Mouse (Mus musculus) hindlimb bud, embryonic 11.5 days (tissue): ENCODE results near the gene Acly.

Experiments used
- DNase-seq: peaks from one replicate; pipeline ENCODE4 v3.0.0-alpha.2; 2012; ENCODE audit warnings: low read depth, low spot score; ENCODE audit errors: extremely low spot score

The Acly gene

GRCm38 (mm10) chr11:100527458-100528374, at the start of gene Acly:
Gene Acly (minus strand): TSS chr11:100528000.
- peak; percentile 89 for DNase-seq

GRCm38 (mm10) chr11:100576256-100576655, 48.5 kb upstream of the Acly start:
- DNase-seq: no peak

GRCm38 (mm10) chr11:100575484-100575855, 47.7 kb upstream of the Acly start:
- DNase-seq: no peak

- peak; percentile 16 for DNase-seq
Observed at GRCm38 (mm10) chr11:100574708-100575483, 47.1 kb upstream of the Acly start, which contains the start of gene Cnp. Gene Cnp (plus strand): TSS chr11:100574904.

GRCm38 (mm10) chr11:100574188-100574587, 46.4 kb upstream of the Acly start:
- DNase-seq: no peak

GRCm38 (mm10) chr11:100571202-100571567, 43.4 kb upstream of the Acly start:
- no peak for DNase-seq

- peak; percentile 63 for DNase-seq
Observed at GRCm38 (mm10) chr11:100570430-100571201, 42.8 kb upstream of the Acly start.

- no peak for DNase-seq
Observed at GRCm38 (mm10) chr11:100569789-100570188, 42.0 kb upstream of the Acly start.

- no peak for DNase-seq
Observed at GRCm38 (mm10) chr11:100568692-100569091, 40.9 kb upstream of the Acly start.

- DNase-seq: no peak
Observed at GRCm38 (mm10) chr11:100567815-100568245, 40.0 kb upstream of the Acly start.

GRCm38 (mm10) chr11:100567229-100567628, 39.4 kb upstream of the Acly start:
- no peak for DNase-seq

GRCm38 (mm10) chr11:100564703-100565102, 36.9 kb upstream of the Acly start:
- no peak for DNase-seq

GRCm38 (mm10) chr11:100564297-100564696, 36.5 kb upstream of the Acly start:
- DNase-seq: no peak

GRCm38 (mm10) chr11:100561748-100562147, 33.9 kb upstream of the Acly start:
- DNase-seq: no peak

- no peak for DNase-seq
Observed at GRCm38 (mm10) chr11:100559476-100559875, 31.7 kb upstream of the Acly start.

GRCm38 (mm10) chr11:100557563-100557962, 29.8 kb upstream of the Acly start:
- no peak for DNase-seq

- DNase-seq: peak; percentile 56
Observed at GRCm38 (mm10) chr11:100555583-100555982, 27.8 kb upstream of the Acly start.

GRCm38 (mm10) chr11:100552842-100553241, 25.0 kb upstream of the Acly start:
- no peak for DNase-seq

- no peak for DNase-seq
Observed at GRCm38 (mm10) chr11:100550101-100550500, 22.3 kb upstream of the Acly start.

- DNase-seq: no peak
Observed at GRCm38 (mm10) chr11:100549466-100549865, 21.7 kb upstream of the Acly start.

- no peak for DNase-seq
Observed at GRCm38 (mm10) chr11:100548141-100548540, 20.3 kb upstream of the Acly start.
